Mouse (Mus musculus): Measurements from ENCODE around the gene Hist1h3e. TPM values are rescaled to one million over a fixed set of nuclear protein-coding genes. Genes with fewer than 3 reads are reported as not detected.
"Not testable (repeated sequence)": the region's sequence is repeated elsewhere in the genome, so short reads cannot be mapped to it uniquely, and the experiment has no call there.

Gene Hist1h3e
- total RNA-seq, 2 experiments from 2014 or later = 15.4 to 27.3 TPM

DNA sequence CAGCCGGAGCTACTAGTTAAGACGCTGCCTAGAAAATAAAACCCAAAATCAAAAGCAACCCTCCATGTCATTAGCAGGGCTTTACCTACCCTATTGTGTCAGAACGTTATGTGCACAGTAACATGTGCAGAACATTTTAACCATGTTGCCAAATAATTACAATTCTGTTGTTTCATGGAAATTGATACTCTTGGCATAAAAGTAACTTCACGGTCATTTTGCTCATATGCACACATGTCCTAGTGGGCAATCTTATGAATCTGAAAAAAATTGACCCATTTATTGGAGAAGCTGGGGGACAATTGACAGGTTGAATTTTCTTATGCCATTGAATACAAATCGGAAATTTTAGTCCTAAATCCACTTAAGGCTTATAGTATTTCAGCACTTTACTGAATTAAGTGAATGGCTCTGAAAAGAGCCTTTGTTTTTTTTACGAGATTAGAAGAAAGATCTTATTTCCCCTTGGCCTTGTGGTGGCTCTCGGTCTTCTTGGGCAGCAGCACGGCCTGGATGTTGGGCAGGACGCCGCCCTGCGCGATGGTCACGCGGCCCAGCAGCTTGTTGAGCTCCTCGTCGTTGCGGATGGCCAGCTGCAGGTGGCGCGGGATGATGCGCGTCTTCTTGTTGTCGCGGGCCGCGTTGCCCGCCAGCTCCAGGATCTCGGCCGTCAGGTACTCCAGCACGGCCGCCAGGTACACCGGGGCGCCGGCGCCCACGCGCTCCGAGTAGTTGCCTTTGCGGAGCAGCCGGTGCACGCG is 8.3 kb upstream of the Hist1h3e start:
- intact Hi-C loops (cut with DNase I); DNase-seq (ENCODE audit: low spot score): not testable (repeated sequence)

DNA sequence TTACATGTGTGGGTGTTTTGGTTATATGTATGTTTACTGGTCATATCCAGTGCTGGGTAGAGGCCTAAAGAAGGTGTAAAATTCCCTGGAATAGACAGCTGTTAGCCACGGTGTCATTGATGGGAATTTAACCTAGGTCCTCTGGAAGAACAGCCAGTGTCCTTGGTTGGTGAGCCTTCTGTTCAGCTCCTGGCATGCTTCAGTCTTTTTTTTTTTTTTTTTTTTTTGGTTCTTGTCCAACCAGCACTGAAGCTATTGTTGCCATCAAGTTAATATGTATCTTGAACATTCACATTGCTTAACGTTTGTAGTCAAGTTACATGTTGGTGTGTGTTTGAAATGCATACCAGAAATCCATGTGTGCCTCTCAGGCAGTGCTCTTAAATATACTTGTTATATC is 2.3 kb upstream of the Hist1h3e start:
- DNase-seq (ENCODE audit: low spot score) = no peak
- intact Hi-C loops (cut with DNase I) = no loop called here

DNA sequence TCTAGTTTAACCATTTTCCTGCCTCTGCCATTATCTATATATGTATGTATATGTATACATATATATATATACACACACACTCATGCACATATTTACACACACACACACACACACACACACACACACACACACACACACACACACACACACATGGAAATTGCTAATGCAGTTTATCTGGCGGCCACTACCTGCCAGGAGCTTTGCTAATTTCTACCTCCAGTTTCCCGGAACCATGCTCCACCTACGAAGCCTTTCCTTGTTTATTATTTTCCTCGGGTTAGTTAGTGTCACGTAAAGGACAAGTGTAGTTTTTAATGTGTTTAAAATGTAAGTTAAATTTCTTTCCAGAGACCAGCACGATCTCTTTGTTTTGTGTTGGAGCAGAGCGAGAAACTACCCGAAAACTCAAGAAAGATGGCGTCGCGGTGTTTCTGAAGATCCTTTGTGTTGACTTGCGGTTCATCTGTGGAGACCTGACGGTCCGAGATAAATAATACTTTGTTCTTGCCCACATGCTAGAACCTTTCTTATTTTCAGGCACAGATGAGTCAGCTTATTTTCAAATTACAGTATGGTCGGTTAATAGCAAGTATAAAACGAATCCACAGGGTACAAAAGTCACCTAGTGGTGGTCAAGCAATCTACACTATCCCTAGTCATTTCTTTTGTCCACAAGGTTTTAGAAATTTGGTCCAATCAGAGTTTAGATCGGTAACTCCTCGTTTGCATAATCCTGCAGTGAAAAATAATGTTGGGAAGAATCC is 712 bp upstream of the Hist1h3e start:
- intact Hi-C loops (cut with DNase I) = no loop called here
- DNase-seq (ENCODE audit: low spot score) = no peak

DNA sequence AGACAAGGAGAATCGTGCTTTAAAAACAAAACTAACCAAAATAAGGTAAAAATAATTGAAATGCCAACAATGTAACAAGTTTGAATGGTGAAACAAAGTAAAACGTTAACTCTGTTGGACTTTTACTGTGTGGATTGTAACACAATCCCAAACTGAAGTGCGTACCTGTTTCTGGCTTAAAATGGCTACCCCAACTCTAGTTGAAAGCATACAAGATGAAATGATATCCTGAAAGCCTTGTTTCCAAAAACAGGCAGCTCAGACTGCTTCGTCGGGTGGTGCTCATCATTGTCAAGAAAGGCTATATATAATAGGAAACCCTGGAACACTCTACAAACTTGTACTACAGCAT is 662 bp downstream of the Hist1h3e start:
- DNase-seq (ENCODE audit: low spot score); intact Hi-C loops (cut with DNase I): not testable (repeated sequence)

DNA sequence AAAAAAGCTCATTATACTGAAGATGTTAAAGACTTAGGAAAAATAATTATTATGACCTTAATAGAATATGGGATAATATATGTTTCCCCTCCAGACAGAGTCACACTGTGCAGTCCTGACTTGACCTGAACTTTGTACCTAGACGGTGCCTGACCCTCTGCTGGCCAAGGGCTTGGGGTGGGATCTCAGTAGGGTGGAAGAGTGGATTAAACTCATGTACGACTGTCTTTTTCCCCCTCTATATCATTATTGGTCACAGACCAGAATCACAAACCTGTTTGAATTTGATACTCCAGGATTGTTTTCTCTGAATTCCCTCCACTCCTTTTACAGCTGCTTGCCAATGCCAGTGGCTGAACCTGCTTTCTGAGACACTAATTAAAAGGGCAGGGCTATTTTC is 1.5 kb downstream of the Hist1h3e start:
- DNase-seq (ENCODE audit: low spot score); intact Hi-C loops (cut with DNase I): not testable (repeated sequence)

DNA sequence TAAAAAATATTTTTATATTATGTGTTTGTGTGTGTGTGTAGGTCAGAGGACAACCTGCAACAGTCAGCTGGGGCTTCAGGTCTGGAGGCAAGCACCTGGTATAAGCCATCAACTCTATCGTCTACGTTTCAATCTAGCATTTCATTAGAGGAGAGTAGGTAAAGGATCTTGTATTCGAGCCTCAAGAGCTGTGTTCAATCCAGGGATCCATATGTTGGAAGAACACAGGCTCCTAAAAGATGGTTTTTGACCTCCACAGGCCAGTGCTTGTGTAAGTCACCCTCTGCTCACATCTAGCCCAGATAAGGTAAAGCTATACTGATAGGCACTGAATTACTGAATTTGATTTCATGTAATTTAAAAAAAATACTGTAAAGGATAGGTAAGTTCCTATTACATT is 5.3 kb downstream of the Hist1h3e start:
- DNase-seq (ENCODE audit: low spot score) = no peak
- intact Hi-C loops (cut with DNase I) = no loop called here

DNA sequence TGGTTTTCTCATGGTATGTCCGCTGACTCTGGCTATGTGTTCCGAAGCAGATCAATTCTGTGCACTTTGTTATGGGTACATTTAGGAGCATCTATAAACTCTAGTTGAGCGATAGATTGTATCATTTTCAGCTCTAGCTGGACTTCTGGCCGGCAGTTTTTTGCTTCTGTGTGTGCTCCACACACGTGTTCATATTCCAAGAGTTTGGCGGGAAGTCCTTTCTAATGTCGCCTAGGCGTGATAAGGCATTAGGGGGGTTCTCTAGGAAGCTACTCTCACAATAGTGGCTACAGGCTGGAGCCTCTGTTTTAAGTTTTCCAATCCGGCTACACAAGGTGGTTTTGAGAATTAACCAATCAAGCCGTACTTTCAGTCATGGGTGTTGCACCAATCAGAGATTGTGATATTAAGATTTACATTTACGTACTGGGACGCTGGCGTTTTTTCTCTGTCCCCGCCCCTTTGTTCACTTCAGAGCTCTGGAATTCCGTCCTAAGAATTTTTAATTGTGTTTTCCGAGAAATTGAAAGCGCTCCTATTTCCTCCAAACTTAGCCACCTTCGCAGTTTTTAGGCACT is 6.2 kb downstream of the Hist1h3e start:
- intact Hi-C loops (cut with DNase I) = no loop called here
- DNase-seq (ENCODE audit: low spot score) = peak; percentile 45

DNA sequence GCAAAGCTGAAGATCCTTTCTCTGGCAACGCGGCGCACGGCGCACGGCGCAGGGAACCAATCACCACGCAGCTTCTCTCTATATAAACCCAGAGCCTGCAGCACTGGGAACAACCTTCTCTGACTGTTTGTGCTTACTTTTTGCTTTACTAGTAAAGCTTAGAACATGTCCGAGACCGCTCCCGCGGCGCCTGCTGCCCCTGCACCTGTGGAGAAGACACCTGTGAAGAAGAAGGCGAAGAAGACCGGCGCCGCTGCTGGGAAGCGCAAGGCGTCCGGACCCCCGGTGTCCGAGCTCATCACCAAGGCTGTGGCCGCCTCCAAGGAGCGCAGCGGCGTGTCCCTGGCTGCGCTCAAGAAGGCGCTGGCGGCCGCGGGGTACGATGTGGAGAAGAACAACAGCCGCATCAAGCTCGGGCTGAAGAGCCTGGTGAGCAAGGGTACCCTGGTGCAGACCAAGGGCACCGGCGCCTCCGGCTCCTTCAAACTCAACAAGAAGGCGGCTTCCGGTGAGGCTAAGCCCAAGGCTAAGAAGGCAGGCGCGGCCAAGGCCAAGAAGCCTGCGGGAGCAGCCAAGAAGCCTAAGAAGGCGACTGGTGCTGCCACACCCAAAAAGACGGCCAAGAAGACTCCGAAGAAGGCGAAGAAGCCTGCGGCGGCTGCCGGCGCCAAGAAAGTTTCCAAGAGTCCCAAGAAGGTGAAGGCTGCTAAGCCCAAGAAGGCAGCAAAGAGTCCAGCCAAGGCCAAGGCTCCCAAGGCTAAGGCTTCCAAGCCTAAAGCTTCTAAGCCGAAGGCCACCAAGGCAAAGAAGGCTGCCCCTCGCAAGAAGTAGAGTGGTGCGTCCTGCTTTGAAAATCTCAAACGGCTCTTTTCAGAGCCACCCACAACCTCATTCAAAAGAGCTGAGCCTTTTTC is 7.0 kb downstream of the Hist1h3e start:
- intact Hi-C loops (cut with DNase I) = no loop called here
- DNase-seq (ENCODE audit: low spot score) = peak; percentile 52

DNA sequence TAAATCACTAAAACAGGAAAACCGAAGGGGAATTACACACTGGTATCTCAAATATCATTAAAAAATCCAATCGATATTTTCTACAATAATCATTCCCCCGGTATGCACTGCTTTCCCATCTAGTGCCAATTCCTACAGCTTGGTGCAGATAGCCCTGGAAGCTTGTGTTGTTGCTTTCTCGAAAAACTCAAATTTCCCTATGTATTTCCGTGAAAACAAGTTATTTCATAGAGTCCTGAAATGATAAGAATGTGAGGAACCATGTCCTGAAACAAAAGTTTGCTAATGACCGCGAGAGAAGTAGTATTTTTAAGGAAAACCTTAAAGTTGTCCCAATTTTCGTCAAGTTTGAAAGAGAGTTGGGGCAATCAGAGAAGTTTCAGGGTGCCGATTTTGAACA is 7.8 kb downstream of the Hist1h3e start:
- DNase-seq (ENCODE audit: low spot score) = no peak
- intact Hi-C loops (cut with DNase I) = no loop called here

DNA sequence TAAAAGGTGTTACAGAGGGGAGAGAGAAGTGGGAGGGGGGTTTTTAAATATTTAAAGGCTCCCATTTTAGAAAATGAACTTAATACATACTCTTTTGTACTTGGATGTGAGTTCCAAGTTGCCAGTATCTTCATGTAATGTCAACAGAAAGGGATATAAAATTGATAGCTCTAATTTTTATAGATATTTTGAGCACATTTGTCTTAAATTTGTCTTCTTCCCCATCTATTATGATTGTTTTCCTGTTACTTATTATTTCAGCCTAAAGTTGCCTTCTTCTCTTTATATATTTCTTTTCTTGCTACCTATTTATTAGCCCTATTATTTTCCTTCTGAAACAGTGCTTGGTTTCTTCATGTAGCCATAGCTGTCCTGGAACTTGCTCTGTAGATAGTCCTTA is 9.2 kb downstream of the Hist1h3e start, which contains the start of gene Hist1h1d:
TSS of gene Hist1h1d (plus strand) at position 301 of the 400 bp plus-strand sequence.
- no peak for DNase-seq (ENCODE audit: low spot score)
- intact Hi-C loops (cut with DNase I) = no loop called here

DNA sequence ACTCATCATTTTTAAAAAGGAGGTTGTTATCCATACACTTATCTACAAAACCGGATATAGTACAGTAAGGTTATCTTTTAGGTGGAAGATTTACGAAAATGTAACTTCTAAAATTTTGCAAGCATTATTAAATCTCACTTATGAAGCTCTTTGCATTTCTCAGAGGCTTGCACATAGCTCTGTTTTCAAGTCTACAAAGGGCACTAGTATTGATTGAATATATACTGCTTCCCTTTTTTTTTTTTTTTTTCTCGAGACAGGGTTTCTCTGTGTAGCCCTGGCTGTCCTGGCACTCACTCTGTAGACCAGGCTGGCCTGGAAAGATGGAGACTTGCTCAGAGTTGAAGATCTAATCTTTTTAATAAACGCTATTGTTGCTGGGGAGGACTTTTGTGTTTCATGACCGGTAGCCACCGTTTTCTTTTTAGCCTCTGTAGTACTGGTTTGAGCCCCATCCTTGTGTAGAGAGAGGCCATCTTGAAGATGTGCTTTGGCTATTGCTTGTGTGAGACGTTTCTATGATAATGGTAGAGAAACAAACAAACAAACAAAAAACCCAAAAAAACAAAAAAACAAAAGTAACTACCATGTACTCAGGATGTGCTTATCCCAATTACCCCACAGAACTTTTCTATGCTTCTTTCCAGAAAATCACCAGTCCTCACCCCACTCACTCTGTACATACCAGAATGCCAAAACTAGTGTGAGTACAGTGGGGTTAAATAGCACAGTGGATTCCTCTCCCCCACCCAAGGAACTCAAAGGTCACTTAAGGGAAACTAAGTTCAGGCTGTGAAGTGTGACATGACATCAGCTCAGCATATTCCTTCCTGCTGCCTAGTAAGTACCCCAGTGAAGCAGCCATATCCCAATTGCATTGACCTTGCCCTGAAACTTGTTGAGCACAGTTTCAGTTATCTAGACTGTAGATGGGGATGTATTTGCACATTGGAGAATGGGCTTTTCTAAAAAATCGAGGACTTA is 9.9 kb downstream of the Hist1h3e start:
- intact Hi-C loops (cut with DNase I) = no loop called here
- no peak for DNase-seq (ENCODE audit: low spot score)

DNA sequence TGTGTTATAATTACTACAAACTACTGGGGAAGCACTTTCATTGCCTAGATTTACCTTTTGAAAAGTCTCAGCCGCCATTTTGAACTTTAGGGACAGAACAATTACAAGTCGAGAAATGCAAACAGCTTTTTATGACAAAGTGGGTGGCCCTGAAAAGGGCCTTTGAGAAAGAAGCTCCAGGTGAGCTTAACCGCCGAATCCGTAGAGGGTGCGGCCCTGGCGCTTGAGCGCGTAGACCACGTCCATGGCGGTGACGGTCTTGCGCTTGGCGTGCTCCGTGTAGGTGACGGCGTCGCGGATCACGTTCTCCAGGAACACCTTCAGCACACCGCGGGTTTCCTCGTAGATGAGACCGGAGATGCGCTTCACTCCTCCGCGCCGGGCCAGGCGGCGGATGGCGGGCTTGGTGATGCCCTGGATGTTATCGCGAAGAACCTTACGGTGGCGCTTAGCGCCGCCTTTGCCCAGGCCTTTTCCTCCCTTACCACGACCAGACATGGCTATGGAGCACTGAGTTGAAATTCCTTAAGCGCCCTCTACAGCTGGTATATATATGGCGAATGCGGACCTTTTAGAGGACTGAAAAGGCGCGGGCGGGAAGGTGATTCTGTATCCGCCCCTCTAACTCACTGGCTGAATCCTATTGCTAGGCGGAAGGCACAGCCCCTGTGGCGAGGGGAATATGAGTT is 10.9 kb downstream of the Hist1h3e start, which contains the start of gene Hist1h4f:
TSS of gene Hist1h4f (minus strand) at position 503 of the 689 bp plus-strand sequence.
- peak; percentile 62 for DNase-seq (ENCODE audit: low spot score)
- intact Hi-C loops (cut with DNase I) = not testable (repeated sequence)

DNA sequence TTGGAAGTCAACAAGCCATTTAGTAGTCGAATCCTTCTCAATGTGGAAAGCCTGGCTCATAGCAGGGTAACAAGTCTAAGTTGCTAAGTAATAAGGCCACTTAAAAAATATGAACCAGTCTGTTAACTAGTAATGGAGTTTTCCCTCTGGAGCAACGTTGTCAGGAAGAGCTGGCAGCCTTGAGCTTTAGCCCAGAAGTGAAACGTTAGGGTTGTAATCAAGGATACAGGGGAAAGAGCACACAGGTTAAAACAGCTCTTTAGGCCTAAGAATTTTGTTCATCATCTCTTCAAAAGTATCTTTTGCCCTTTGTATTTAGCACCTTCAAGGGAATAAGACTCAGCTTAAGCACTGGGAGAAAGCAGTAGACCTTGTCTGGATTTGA is 11.4 kb downstream of the Hist1h3e start:
- intact Hi-C loops (cut with DNase I) = no loop called here
- no peak for DNase-seq (ENCODE audit: low spot score)

DNA sequence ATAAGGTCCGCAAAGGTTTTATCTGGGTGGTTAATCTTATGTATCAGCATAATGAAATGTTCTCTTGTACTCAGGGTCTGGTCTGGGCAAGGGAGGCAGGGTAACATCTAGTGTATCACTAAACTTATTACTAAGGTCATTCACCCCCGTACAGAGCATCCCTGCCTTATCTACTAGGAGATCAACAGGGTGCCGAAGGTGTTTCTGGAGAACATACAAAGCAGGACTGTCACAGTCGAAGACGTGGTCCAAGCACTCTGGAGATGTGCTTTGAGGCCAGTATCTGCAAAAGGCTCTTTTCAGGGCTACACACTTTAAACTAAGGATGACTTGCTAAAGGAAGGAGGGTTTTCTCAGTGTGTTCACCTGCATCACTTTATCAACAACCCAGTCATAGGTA is 15.5 kb downstream of the Hist1h3e start:
- intact Hi-C loops (cut with DNase I) = no loop called here
- DNase-seq (ENCODE audit: low spot score) = no peak

DNA sequence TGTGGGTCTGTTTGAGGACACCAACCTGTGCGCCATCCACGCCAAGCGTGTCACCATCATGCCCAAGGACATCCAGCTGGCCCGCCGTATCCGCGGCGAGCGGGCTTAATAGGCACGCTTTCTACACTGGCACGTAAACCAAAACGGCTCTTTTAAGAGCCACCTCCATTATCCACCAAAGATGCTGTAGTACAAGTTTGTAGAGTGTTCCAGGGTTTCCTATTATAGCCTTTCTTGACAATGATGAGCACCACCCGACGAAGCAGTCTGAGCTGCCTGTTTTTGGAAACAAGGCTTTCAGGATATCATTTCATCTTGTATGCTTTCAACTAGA is 17.4 kb downstream of the Hist1h3e start:
- intact Hi-C loops (cut with DNase I) = not testable (repeated sequence)

DNA sequence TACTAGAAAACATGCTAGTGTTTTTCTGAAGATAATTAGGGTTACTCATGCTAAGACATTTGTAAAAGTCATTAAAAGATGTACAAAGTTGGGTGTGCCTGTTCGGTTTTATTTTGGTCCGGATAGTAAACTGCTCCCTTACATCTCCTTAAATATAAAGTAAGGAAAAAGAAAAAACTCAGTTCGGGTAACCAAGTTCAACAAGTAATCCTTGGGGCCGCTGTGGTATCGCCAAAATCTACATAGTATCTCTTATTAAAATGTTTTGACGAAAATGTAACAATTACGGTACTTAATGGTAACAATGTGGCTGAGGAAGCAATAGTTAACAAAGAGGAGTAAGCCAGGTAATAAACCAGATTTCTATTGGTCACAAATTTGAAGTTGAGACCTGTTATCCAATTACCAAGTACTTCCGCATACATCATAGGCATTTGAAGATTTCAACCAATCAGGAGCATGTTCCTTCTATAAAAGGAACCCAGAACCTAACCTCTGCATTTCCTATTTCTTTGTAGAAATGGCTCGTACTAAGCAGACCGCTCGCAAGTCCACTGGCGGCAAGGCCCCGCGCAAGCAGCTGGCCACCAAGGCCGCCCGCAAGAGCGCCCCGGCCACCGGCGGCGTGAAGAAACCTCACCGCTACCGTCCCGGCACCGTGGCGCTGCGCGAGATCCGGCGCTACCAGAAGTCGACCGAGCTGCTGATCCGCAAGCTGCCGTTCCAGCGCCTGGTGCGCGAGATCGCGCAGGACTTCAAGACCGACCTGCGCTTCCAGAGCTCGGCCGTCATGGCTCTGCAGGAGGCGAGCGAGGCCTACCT is 18.0 kb downstream of the Hist1h3e start, which contains the start of gene Hist1h3f:
TSS of gene Hist1h3f (plus strand) at position 88 of the 822 bp plus-strand sequence.
- intact Hi-C loops (cut with DNase I) = no loop called here
- peak; percentile 56 for DNase-seq (ENCODE audit: low spot score)

More for the DNA sequence above, 17.4 kb downstream of the Hist1h3e start:
- not testable (repeated sequence) for DNase-seq (ENCODE audit: low spot score)

DNA sequence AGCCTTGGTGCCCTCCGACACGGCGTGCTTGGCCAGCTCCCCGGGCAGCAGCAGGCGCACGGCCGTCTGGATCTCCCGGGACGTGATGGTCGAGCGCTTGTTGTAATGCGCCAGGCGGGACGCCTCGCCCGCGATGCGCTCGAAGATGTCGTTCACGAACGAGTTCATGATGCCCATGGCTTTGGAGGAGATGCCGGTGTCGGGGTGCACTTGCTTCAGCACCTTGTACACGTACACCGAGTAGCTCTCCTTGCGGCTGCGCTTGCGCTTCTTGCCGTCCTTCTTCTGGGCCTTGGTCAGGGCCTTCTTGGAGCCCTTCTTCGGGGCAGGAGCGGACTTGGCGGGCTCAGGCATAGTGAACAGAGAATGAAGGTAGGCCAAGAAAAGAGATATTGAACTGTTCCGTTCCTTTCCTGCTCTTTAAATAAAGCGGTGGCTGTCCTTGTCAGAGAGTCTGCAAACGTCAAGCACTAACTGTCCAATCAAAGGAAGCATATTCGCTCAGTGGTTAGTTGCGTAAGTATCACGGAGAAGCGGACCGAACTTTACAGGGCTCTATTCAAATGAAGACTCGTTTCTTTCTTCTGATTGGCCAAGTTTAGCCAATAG is 19.1 kb downstream of the Hist1h3e start, which contains the start of gene Hist1h2bh:
TSS of gene Hist1h2bh (minus strand) at position 394 of the 609 bp plus-strand sequence.
- intact Hi-C loops (cut with DNase I) = not testable (repeated sequence)
- peak; percentile 53 for DNase-seq (ENCODE audit: low spot score)
